Mouse (Mus musculus) embryo, embryonic 9.5 days (tissue): ENCODE results near the gene H3f3a.

Experiments used
- DNase-seq: peaks from one replicate; pipeline ENCODE4 v3.0.0-alpha.2; 2017; ENCODE audit errors: extremely low spot score

H3f3a gene

GRCm38 (mm10) chr1:180782906-180783579, 30.7 kb downstream of the H3f3a start:
- no peak for DNase-seq

GRCm38 (mm10) chr1:180781250-180781649, 32.5 kb downstream of the H3f3a start:
- no peak for DNase-seq

GRCm38 (mm10) chr1:180780291-180780690, 33.5 kb downstream of the H3f3a start:
- DNase-seq, result no peak

- DNase-seq, result no peak
Measured at GRCm38 (mm10) chr1:180778941-180779340, 34.8 kb downstream of the H3f3a start.

- DNase-seq, result no peak
Measured at GRCm38 (mm10) chr1:180778403-180778754, 35.4 kb downstream of the H3f3a start.

- DNase-seq, result peak; percentile 90
Measured at GRCm38 (mm10) chr1:180777660-180778402, 35.9 kb downstream of the H3f3a start.

- DNase-seq, result no peak
Measured at GRCm38 (mm10) chr1:180777289-180777659, 36.5 kb downstream of the H3f3a start.

GRCm38 (mm10) chr1:180776494-180776893, 37.2 kb downstream of the H3f3a start:
- DNase-seq, result no peak

- DNase-seq, result no peak
Measured at GRCm38 (mm10) chr1:180775849-180776493, 37.8 kb downstream of the H3f3a start.

- no peak for DNase-seq
Measured at GRCm38 (mm10) chr1:180775317-180775716, 38.4 kb downstream of the H3f3a start.

GRCm38 (mm10) chr1:180774664-180775063, 39.1 kb downstream of the H3f3a start:
- DNase-seq, result peak; percentile 39

GRCm38 (mm10) chr1:180772291-180772690, 41.5 kb downstream of the H3f3a start:
- DNase-seq, result no peak

GRCm38 (mm10) chr1:180771722-180772121, 42.0 kb downstream of the H3f3a start:
- DNase-seq, result no peak

GRCm38 (mm10) chr1:180771306-180771705, 42.4 kb downstream of the H3f3a start:
- DNase-seq, result no peak

GRCm38 (mm10) chr1:180768334-180769168, 45.2 kb downstream of the H3f3a start:
- peak; percentile 84 for DNase-seq

- no peak for DNase-seq
Measured at GRCm38 (mm10) chr1:180767541-180768333, 46.0 kb downstream of the H3f3a start.

- DNase-seq, result no peak
Measured at GRCm38 (mm10) chr1:180766557-180766956, 47.2 kb downstream of the H3f3a start.

- DNase-seq, result no peak
Measured at GRCm38 (mm10) chr1:180765393-180765792, 48.4 kb downstream of the H3f3a start.

GRCm38 (mm10) chr1:180763828-180764227, 49.9 kb downstream of the H3f3a start:
- DNase-seq, result peak; percentile 84

GRCm38 (mm10) chr1:180763307-180763706, 50.4 kb downstream of the H3f3a start:
- peak; percentile 43 for DNase-seq

GRCm38 (mm10) chr1:180762679-180763078, 51.1 kb downstream of the H3f3a start:
- no peak for DNase-seq
